Mouse (Mus musculus) midbrain, postnatal 0 days (tissue): ENCODE measurements around the gene Elf2. TPM values are rescaled to one million over a fixed set of nuclear protein-coding genes. Genes with fewer than 3 reads are reported as not detected.
"Not testable (repeated sequence)": the region's sequence is repeated elsewhere in the genome, so short reads cannot be mapped to it uniquely, and the experiment has no call there.

Experiments
- ATAC-seq: fragments of 200-750 bp; cut with Nextera tagmentation; 2 replicates; pipeline ENCODE4 v1.8.0; 2017; ENCODE audit warnings: moderate number of reproducible peaks, mild to moderate bottlenecking, moderate TSS enrichment, moderate library complexity; ENCODE audit not compliant: low FRiP score
- DNase-seq: peaks from one replicate; pipeline ENCODE4 v3.0.0-alpha.2; 2015; ENCODE audit warnings: low spot score
- H3K27ac ChIP-seq: fragments of 300-500 bp; sonication (generic); 2 replicates; pipeline ENCODE4 v1.5.1; 2014; ENCODE audit warnings: low read depth, mild to moderate bottlenecking, low read length, mixed read lengths
- H3K27me3 ChIP-seq: fragments of 300-500 bp; sonication (generic); 2 replicates; pipeline ENCODE4 v1.6.1; 2014; ENCODE audit warnings: low read length, control low read depth, mixed read lengths; ENCODE audit not compliant: insufficient read depth
- H3K36me3 ChIP-seq: fragments of 300-500 bp; sonication (generic); 2 replicates; pipeline ENCODE4 v1.6.1; 2014; ENCODE audit warnings: low read length, control low read depth, mixed read lengths; ENCODE audit not compliant: insufficient read depth
- H3K4me1 ChIP-seq: fragments of 300-500 bp; sonication (generic); 2 replicates; pipeline ENCODE4 v1.6.1; 2014; ENCODE audit warnings: mild to moderate bottlenecking, control low read depth, antibody characterized with exemption, low read length, mixed read lengths; ENCODE audit not compliant: insufficient read depth
- H3K4me2 ChIP-seq: fragments of 300-500 bp; sonication (generic); 2 replicates; pipeline ENCODE4 v1.6.1; 2014; ENCODE audit warnings: low read depth, mild to moderate bottlenecking, low read length, mixed read lengths; ENCODE audit not compliant: poor library complexity, severe bottlenecking
- H3K4me3 ChIP-seq: fragments of 300-500 bp; sonication (generic); 2 replicates; pipeline ENCODE4 v1.5.1; 2014; ENCODE audit warnings: low read depth, mild to moderate bottlenecking, low read length, moderate library complexity
- H3K9ac ChIP-seq: fragments of 300-500 bp; sonication (generic); replicated peaks from 2 replicates; pipeline ENCODE4 v1.6.1; 2014; ENCODE audit warnings: mild to moderate bottlenecking, low read length, moderate library complexity, mixed read lengths; ENCODE audit not compliant: poor library complexity, severe bottlenecking
- H3K9me3 ChIP-seq: fragments of 300-500 bp; sonication (generic); 2 replicates; pipeline ENCODE4 v1.6.1; 2016; ENCODE audit warnings: low read length, control low read depth
- CTCF ChIP-seq: IDR thresholded peaks from 2 replicates; pipeline ENCODE4 v1.5.1; 2016; ENCODE audit warnings: antibody characterized with exemption, mild to moderate bottlenecking
- WGBS: fragments of 180-500 bp; shearing (Covaris S2); extraction: QIAGEN DNeasy Blood & Tissue Kit; methylation state at CpG from one replicate; pipeline ENCODE4 v1.1.7; 2014; 5-methylcytosine and 5-hydroxymethylcytosine counted together
- polyA plus RNA-seq: library from polyadenylated mRNA; unstranded; fragments of >200 nt; fragmentation: Nextera tagmentation; extraction: Ambion mirVana; gene quantifications from 2 replicates; pipeline ENCODE4 v1.2.1, GENCODE M21; 2015
- total RNA-seq: library from RNA; depleted of rRNA; stranded (reverse); fragments of >200 nt; gene quantifications from 2 replicates; pipeline ENCODE4 v1.2.3, GENCODE M21; 2014

The Elf2 gene
- total and polyA plus RNA-seq, 2 experiments from 2014 or later = 26.1 to 38.7 TPM

DNA sequence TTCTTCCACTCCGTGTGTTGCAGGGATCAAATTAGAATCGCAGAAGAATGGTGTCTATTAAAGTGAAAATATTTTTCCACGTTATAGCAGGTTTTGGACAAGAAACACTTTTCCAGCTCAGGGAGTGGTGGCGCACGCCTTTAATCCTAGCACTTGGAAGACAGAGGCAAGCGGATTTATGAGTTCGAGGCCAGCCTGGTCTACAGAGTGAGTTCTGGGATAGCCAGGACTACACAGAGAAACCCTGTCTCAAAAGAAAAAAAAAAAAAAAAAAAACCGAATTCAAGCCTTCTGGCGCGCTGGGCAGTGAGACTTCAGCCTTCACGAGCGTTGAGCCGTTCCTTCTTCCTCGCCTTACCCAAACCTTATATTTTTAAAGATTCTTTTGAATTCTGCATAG is 17.2 kb upstream of the Elf2 start:
- peak; percentile 35 for DNase-seq
- no peaks in the 10 kb centered on the region for H3K9me3 ChIP-seq
- peak overlapping the region; percentile 75; the same call in 1 of the 2 replicates for H3K4me2 ChIP-seq
- ATAC-seq = no peak
- peak overlapping the region; percentile 48 for H3K4me3 ChIP-seq
- peaks cover 5% of the 10 kb centered on the region; the same call in 1 of the 2 replicates for H3K27me3 ChIP-seq
- no peaks in the 10 kb centered on the region for H3K36me3 ChIP-seq
- no peak overlapping the region for H3K27ac ChIP-seq
- no peak for TF ChIP-seq CTCF
- H3K4me1 ChIP-seq = 0 out of 2 replicates have a peak, but pooled peaks cover 5% of the 10 kb centered on the region
- WGBS = 13% methylated on average over 14 of the region's 14 CpGs
- no peak overlapping the region for H3K9ac ChIP-seq

DNA sequence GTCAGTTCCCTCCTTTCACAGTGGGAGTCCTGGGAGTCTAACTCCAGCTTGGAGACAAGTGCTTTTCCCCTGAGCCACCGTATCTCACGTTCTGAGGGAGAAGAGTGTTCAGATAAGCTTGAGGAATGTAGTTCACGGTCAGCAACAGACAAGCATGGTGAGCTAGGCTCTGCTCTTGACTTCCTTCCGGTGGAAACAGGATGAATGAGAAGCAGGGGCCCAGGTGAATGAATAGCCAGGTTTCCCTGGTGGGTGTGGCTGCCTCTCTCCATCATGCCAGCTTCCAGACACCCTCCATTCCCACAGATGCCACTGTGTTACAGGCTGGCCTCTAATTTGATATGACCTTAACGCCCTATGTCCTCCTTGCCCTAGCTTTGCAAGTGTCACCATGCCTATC is 16.6 kb upstream of the Elf2 start:
- H3K27me3 ChIP-seq = peaks cover 5% of the 10 kb centered on the region; the same call in 1 of the 2 replicates
- no peaks in the 10 kb centered on the region for H3K36me3 ChIP-seq
- 52% methylated on average over 5 of the region's 5 CpGs for WGBS
- TF ChIP-seq CTCF = no peak
- no peaks in the 10 kb centered on the region for H3K9me3 ChIP-seq
- no peak overlapping the region for H3K27ac ChIP-seq
- 0 out of 2 replicates have a peak, but pooled peaks cover 5% of the 10 kb centered on the region for H3K4me1 ChIP-seq
- no peak overlapping the region for H3K4me3 ChIP-seq
- no peak for ATAC-seq
- no peak for DNase-seq
- no peak overlapping the region for H3K9ac ChIP-seq
- no peak overlapping the region for H3K4me2 ChIP-seq

DNA sequence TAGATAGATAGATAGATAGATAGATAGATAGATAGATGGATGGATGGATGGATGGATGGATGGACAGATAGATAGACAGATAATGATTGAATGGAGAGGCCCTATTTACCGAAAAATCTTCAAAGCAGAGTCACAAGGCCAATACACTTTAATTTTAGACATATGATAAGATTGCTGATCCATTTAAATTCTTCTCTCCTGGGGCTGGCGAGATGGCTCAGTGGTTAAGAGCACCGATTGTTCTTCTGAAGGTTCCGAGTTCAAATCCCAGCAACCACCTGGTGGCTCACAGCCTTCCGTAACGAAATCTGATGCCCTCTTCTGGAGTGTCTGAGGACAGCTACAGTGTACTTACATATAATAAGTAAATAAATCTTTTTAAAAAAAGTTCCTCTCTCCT is 14.5 kb upstream of the Elf2 start:
- DNase-seq, ATAC-seq: not testable (repeated sequence)

GRCm38 (mm10) chr3:51354034-51354427 is 13.6 kb upstream of the Elf2 start:
- Histone ChIP-seq H3K27me3 (peaks cover 5% of the 10 kb centered on the region; the same call in 1 of the 2 replicates), H3K36me3 (no peaks in the 10 kb centered on the region), H3K4me1 (0 out of 2 replicates have a peak, but pooled peaks cover 5% of the 10 kb centered on the region), H3K27ac (no peak overlapping the region), H3K9ac (no peak overlapping the region), H3K4me3 (no peak overlapping the region), H3K9me3 (no peaks in the 10 kb centered on the region), H3K4me2 (no peak overlapping the region)
- DNase-seq = no peak
- WGBS = 73% methylated on average over 3 of the region's 3 CpGs
- no peak for TF ChIP-seq CTCF
- ATAC-seq = no peak

More for the DNA sequence above, 14.5 kb upstream of the Elf2 start:
- not testable (repeated sequence) for H3K4me2 ChIP-seq, H3K36me3 ChIP-seq, H3K9me3 ChIP-seq, H3K4me1 ChIP-seq, H3K27ac ChIP-seq, H3K4me3 ChIP-seq, H3K27me3 ChIP-seq, H3K9ac ChIP-seq
- WGBS = 86% methylated on average over 6 of the region's 6 CpGs

DNA sequence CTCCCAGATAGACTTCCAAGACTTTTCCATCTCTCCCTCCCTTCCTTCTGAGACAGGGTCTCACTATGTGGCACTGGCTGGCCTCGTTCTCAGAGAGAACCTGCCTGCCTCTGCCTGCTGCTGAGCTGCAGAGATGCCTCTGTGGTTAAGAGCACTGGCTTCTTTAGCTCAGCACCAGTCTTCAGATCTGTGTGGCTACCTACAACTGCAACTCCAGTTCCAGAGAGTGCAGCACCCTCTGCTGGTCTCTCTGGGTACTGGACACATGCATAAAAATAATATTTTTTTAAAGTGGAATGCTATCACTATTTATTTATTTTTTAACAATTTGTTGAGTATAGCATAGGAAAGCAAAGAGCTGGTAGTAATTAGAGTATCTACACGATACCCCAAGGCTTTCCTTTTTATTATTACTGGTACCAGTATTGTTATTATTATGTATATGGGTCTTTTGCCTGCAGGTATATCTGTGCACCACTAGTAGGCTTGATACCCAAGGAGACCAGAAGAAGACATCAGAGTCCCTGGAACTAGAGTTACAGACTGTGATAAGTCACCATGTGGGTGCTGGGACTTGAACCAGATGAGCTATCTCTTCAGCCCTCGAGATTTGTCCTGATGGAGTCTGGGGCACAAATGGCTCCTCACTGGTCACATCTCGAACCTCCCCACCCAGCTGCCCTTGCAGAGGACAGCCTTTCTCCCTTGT is 13.0 kb upstream of the Elf2 start:
- 76% methylated on average over 4 of the region's 4 CpGs for WGBS
- H3K9ac ChIP-seq = no peak overlapping the region
- no peak for DNase-seq

GRCm38 (mm10) chr3:51350806-51351205 is 10.3 kb upstream of the Elf2 start:
- WGBS = 37% methylated on average over 3 of the region's 3 CpGs
- no peak for DNase-seq
- no peak for TF ChIP-seq CTCF
- H3K9ac ChIP-seq = no peak overlapping the region
- no peak overlapping the region for H3K27ac ChIP-seq
- no peak overlapping the region for H3K4me3 ChIP-seq
- no peaks in the 10 kb centered on the region for H3K36me3 ChIP-seq
- no peaks in the 10 kb centered on the region for H3K9me3 ChIP-seq
- no peaks in the 10 kb centered on the region for H3K27me3 ChIP-seq
- H3K4me1 ChIP-seq = no peaks in the 10 kb centered on the region
- H3K4me2 ChIP-seq = no peak overlapping the region
- no peak for ATAC-seq

More for the DNA sequence above, 13.0 kb upstream of the Elf2 start:
- Histone ChIP-seq H3K4me2 (no peak overlapping the region), H3K4me3 (no peak overlapping the region), H3K36me3 (no peaks in the 10 kb centered on the region), H3K9me3 (no peaks in the 10 kb centered on the region), H3K27ac (no peak overlapping the region), H3K27me3 (no peaks in the 10 kb centered on the region), H3K4me1 (no peaks in the 10 kb centered on the region)
- no peak for ATAC-seq
- TF ChIP-seq CTCF = peak; percentile 65
